Mouse (Mus musculus): ENCODE measurements around the gene Hpca. TPM values are rescaled to one million over a fixed set of nuclear protein-coding genes. Genes with fewer than 3 reads are reported as not detected.
A peak's percentile ranks its signal among the peaks of the same experiment; 100 is the strongest.

Hpca gene
- polyA plus RNA-seq, 1 experiment from 2014 or later, result 4.6 TPM

- Histone ChIP-seq H3K36me3 (ENCODE audit: control insufficient read depth, insufficient read depth) (peaks cover 6% of the 10 kb centered on the region; the same call in 1 of the 2 replicates), H3K27ac (ENCODE audit: low read depth, low read length) (no peak overlapping the region), H3K4me1 (replicated peaks; ENCODE audit: control insufficient read depth, insufficient read depth, low read length) (peaks cover 5% of the 10 kb centered on the region; the same call in 1 of the 2 replicates), H3K4me3 (ENCODE audit: low read depth, low read length) (no peak overlapping the region), H3K4me2 (replicated peaks; ENCODE audit: low read depth) (no peak overlapping the region), H3K27me3 (replicated peaks; ENCODE audit: control insufficient read depth, insufficient read depth, low read length) (peaks cover 20% of the 10 kb centered on the region), H3K9me3 (ENCODE audit: control insufficient read depth) (no peaks in the 10 kb centered on the region), H3K9ac (ENCODE audit: low read depth, low read length) (no peak overlapping the region)
- WGBS, result 89% methylated on average over 8 of the region's 8 CpGs
- no peak for ATAC-seq
- TF ChIP-seq CTCF (IDR thresholded peaks at IDR 0.05; ENCODE audit: low read depth), result no peak
Measured at GRCm38 (mm10) chr4:129116703-129117102, 5.1 kb downstream of the Hpca start.

- Histone ChIP-seq H3K4me1 (replicated peaks; ENCODE audit: control insufficient read depth, insufficient read depth, low read length) (peaks cover 5% of the 10 kb centered on the region; the same call in 1 of the 2 replicates), H3K27ac (ENCODE audit: low read depth, low read length) (no peak overlapping the region; the same call in 1 of the 2 replicates), H3K9me3 (ENCODE audit: control insufficient read depth) (no peaks in the 10 kb centered on the region), H3K36me3 (ENCODE audit: control insufficient read depth, insufficient read depth) (peaks cover 13% of the 10 kb centered on the region; the same call in 1 of the 2 replicates), H3K27me3 (replicated peaks; ENCODE audit: control insufficient read depth, insufficient read depth, low read length) (no peaks in the 10 kb centered on the region), H3K4me3 (ENCODE audit: low read depth, low read length) (no peak overlapping the region), H3K4me2 (replicated peaks; ENCODE audit: low read depth) (no peak overlapping the region; the same call in 1 of the 2 replicates), H3K9ac (ENCODE audit: low read depth, low read length) (no peak overlapping the region)
- peak; percentile 64 for ATAC-seq
- peak; percentile 100 for TF ChIP-seq CTCF (IDR thresholded peaks at IDR 0.05; ENCODE audit: low read depth)
- 39% methylated on average over 28 of the region's 28 CpGs for WGBS
Measured at GRCm38 (mm10) chr4:129113083-129113988, 8.5 kb downstream of the Hpca start.

- Histone ChIP-seq H3K9ac (ENCODE audit: low read depth, low read length) (no peak overlapping the region), H3K9me3 (ENCODE audit: control insufficient read depth) (no peaks in the 10 kb centered on the region), H3K36me3 (ENCODE audit: control insufficient read depth, insufficient read depth) (peaks cover 13% of the 10 kb centered on the region; the same call in 1 of the 2 replicates), H3K27ac (ENCODE audit: low read depth, low read length) (no peak overlapping the region), H3K27me3 (replicated peaks; ENCODE audit: control insufficient read depth, insufficient read depth, low read length) (no peaks in the 10 kb centered on the region), H3K4me3 (ENCODE audit: low read depth, low read length) (no peak overlapping the region), H3K4me1 (replicated peaks; ENCODE audit: control insufficient read depth, insufficient read depth, low read length) (peaks cover 5% of the 10 kb centered on the region; the same call in 1 of the 2 replicates), H3K4me2 (replicated peaks; ENCODE audit: low read depth) (no peak overlapping the region)
- no peak for ATAC-seq
- no peak for TF ChIP-seq CTCF (IDR thresholded peaks at IDR 0.05; ENCODE audit: low read depth)
- WGBS, result 43% methylated on average over 11 of the region's 13 CpGs
Measured at GRCm38 (mm10) chr4:129112231-129112630, 9.6 kb downstream of the Hpca start.

GRCm38 (mm10) chr4:129111350-129111749 is 10.5 kb downstream of the Hpca start:
- H3K9me3 ChIP-seq (ENCODE audit: control insufficient read depth), result no peaks in the 10 kb centered on the region
- peak; percentile 84 for TF ChIP-seq CTCF (IDR thresholded peaks at IDR 0.05; ENCODE audit: low read depth)
- H3K36me3 ChIP-seq (ENCODE audit: control insufficient read depth, insufficient read depth), result peaks cover 13% of the 10 kb centered on the region; the same call in 1 of the 2 replicates
- peak; percentile 49 for ATAC-seq
- H3K4me1 ChIP-seq (replicated peaks; ENCODE audit: control insufficient read depth, insufficient read depth, low read length), result peaks cover 5% of the 10 kb centered on the region; the same call in 1 of the 2 replicates
- no peaks in the 10 kb centered on the region for H3K27me3 ChIP-seq (replicated peaks; ENCODE audit: control insufficient read depth, insufficient read depth, low read length)
- H3K9ac ChIP-seq (ENCODE audit: low read depth, low read length), result no peak overlapping the region
- H3K27ac ChIP-seq (ENCODE audit: low read depth, low read length), result peak overlapping the region; percentile 91
- no peak overlapping the region for H3K4me3 ChIP-seq (ENCODE audit: low read depth, low read length)
- H3K4me2 ChIP-seq (replicated peaks; ENCODE audit: low read depth), result no peak overlapping the region
- WGBS, result 45% methylated on average over 11 of the region's 11 CpGs

DNA sequence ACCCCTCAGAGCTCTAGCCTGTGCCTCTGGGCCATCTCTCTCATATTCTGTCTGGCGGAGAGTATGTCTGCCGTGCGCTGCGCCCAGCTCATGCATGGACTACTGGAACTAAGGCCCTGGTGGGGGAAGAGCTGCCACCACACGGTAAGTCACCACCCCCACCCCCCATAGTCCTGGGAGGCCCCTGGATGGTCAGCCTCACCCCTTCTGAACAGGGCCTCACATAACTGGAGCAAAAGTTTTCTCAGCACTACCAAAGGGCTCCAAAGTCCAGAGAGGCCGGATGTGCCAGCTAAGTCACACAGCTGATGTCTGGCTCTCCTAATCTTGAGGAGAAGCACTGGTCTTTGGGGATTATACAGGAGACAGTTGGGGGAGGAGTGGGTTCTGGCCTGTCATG is 11.0 kb downstream of the Hpca start:
- no peaks in the 10 kb centered on the region for H3K27me3 ChIP-seq (replicated peaks; ENCODE audit: control insufficient read depth, insufficient read depth, low read length)
- 60% methylated on average over 6 of the region's 6 CpGs for WGBS
- H3K4me2 ChIP-seq (replicated peaks; ENCODE audit: low read depth), result no peak overlapping the region; the same call in 1 of the 2 replicates
- ATAC-seq, result peak; percentile 69
- peak overlapping the region; percentile 91 for H3K27ac ChIP-seq (ENCODE audit: low read depth, low read length)
- H3K9me3 ChIP-seq (ENCODE audit: control insufficient read depth), result no peaks in the 10 kb centered on the region
- peaks cover 5% of the 10 kb centered on the region; the same call in 1 of the 2 replicates for H3K4me1 ChIP-seq (replicated peaks; ENCODE audit: control insufficient read depth, insufficient read depth, low read length)
- H3K4me3 ChIP-seq (ENCODE audit: low read depth, low read length), result no peak overlapping the region
- H3K36me3 ChIP-seq (ENCODE audit: control insufficient read depth, insufficient read depth), result peaks cover 13% of the 10 kb centered on the region; the same call in 1 of the 2 replicates
- no peak overlapping the region for H3K9ac ChIP-seq (ENCODE audit: low read depth, low read length)
- no peak for TF ChIP-seq CTCF (IDR thresholded peaks at IDR 0.05; ENCODE audit: low read depth)

- WGBS, result 65% methylated on average over 7 of the region's 7 CpGs
- Histone ChIP-seq H3K4me3 (ENCODE audit: low read depth, low read length) (0 out of 2 replicates have a peak overlapping the region, but pooled peaks have one; percentile 3), H3K27me3 (replicated peaks; ENCODE audit: control insufficient read depth, insufficient read depth, low read length) (no peaks in the 10 kb centered on the region), H3K4me1 (replicated peaks; ENCODE audit: control insufficient read depth, insufficient read depth, low read length) (peaks cover 5% of the 10 kb centered on the region; the same call in 1 of the 2 replicates), H3K4me2 (replicated peaks; ENCODE audit: low read depth) (peak overlapping the region; percentile 71), H3K27ac (ENCODE audit: low read depth, low read length) (peak overlapping the region; percentile 91), H3K36me3 (ENCODE audit: control insufficient read depth, insufficient read depth) (peaks cover 13% of the 10 kb centered on the region; the same call in 1 of the 2 replicates), H3K9me3 (ENCODE audit: control insufficient read depth) (no peaks in the 10 kb centered on the region), H3K9ac (ENCODE audit: low read depth, low read length) (no peak overlapping the region)
- no peak for ATAC-seq
- no peak for TF ChIP-seq CTCF (IDR thresholded peaks at IDR 0.05; ENCODE audit: low read depth)
Measured at GRCm38 (mm10) chr4:129108624-129109023, 13.2 kb downstream of the Hpca start.

Measured in intestine, postnatal 0 days (tissue).